Mouse (Mus musculus): Measurements from ENCODE around the gene Fgfr2.

Fgfr2 gene

DNA sequence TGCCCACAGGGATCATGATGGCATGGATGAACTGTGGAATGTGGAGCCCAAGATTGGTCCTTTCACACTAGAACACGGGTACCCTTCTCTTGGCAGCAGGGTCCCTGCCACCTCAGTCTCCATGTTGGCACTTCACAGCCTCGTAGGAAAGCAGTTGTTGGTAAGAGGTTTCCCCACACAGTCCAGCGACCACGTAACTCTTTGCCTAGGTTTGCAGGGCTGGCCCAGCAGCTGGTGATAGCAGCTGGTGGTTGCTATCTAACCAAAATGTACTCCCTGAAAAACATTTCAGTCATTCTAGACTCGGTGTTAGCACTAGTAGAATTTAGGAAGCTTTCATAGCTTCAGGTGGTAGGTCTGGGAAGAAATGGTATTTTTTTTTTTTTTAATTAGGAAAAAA lies 2464.0 kb downstream of the Fgfr2 start:
- no peak for DNase-seq

DNA sequence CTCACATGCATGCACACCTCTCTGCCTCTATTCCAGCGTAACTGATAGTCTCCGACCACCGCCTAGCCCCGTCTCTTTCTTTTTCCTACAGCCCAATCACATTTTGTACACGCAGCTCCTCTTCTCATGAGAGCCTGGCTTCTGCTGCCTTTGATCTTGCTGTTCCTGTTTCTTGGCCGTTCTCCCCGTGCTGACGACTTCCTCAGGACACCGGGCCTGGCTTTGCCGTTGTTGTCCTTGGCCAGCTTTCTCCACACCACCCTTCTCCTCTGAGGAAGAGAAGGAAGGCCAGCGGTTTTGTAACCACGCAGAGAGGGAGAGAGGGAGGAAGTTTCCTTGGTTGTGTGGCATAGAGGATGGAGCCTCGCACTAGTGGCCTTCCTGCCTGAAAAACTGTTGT lies 2465.4 kb downstream of the Fgfr2 start:
- no peak for DNase-seq

DNA sequence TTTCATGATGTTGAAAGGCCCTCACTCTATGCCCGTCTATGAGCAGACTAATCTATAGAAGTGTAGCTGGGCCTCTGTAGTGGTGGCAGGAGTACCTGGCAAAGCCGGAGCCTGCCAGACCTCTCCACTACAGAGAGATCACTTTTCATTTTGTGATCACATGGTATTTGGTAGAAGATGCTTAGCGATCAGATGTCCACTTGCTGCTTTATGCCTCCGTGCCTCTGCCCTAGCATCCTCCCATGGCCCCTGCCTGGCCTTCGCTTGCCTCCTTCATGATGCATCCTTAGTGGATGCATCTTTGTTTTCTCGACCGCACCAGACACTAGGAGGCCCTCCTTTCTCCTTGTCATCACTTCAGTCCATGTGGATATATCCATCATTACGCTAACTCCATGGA lies 2466.2 kb downstream of the Fgfr2 start:
- DNase-seq, result no peak

DNA sequence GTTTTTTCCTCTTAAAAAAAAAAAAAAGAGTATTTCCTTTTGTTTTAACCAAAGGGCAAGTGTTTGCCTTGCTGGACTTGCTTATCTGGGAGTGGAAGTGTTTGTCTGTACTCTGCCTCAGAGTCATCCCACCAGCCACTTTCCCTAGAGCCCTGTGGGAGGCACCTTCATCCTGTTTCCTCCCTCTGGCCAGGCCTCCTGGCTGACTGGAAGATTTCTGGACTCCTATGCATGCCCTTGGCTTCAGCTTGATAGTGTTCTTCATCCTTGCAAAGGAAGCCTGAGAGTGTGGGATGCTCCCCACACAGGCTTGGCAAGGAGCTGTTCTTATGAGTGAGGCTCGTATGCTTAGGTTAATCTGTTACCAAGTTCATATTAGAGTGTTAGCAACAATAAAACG lies 2468.6 kb downstream of the Fgfr2 start:
- DNase-seq, result no peak

DNA sequence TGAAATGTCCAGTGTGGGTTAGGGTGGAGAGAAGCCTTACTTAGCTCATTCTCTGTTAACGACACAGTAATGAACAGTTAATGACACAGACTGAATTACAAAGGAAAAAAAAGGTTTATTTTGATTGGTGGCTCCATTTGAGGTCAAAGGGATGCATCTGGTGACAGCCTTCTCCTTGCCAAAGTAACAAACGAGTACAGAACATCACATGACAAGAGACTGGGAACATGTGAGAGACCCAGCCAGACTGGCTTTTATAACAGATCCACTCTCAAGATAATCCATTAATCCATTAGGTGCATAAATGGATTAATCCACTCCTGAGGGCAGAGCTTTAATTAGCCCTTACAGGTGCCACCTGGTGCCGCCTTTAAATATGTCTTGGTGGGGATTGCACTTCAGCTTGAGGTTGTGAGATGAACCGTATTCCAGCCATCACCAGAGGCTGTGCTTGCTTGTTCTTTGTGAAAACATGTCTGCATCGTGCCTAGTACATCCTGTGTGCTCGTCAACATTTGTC lies 2470.1 kb downstream of the Fgfr2 start:
- DNase-seq, result no peak

DNA sequence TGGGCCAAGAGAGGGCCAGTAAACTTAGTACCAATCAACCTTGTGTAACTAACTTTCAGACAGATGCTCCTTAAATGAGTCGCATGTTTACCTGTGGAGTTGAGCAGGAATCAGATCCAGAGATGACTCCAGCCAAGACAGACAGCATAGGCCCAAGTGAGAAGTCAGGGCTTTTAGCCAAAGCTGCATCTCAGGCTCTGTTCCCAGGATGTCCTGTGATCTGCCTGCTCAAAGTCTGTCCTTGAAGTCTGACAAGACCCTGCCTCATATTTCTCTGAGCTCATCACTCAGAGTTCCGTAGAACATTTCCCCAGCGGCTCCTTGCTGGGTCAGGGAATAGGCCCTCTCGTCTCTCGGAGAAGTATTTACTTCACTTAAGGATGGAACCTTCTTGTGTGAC lies 2472.5 kb downstream of the Fgfr2 start:
- DNase-seq, result no peak

DNA sequence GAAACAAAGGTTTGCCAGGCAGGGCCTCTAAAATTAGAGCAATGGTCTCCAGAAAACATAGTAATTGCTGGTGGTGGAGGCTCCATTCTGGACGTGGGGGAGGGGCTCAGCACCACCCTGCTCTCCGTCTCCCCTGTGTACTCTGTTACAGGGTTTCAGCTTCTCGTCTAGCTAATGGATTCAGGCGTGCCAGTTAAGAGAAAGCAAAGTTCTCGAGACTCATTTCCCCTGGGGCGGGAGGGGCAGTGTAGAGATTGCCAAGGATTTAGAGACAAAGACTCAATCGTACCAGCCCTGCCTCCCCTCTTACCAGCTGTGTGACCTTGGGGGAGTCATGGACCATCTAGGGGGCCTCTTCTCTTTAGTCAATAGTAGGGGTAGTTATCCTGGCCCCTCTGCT lies 2473.9 kb downstream of the Fgfr2 start:
- DNase-seq, result no peak

DNA sequence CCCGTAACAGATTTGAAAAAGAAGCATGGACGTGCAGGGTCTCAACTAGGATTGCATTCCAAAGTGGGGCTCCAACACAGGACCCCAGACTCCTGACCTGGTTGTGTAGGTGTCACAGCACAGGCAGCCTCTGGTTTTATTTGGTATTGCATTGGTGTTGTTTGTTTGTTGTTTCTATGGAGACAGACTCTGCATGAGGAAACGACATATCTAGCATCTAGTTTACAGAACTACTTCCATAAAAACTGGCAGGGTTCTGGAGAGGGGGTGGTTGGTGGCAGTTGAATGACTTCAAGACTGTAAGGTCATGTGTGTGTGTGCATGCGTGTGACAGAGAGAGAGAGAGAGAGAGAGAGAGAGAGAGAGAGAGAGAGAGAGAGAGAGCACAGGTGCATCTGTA lies 2475.1 kb downstream of the Fgfr2 start:
- no peak for DNase-seq

DNA sequence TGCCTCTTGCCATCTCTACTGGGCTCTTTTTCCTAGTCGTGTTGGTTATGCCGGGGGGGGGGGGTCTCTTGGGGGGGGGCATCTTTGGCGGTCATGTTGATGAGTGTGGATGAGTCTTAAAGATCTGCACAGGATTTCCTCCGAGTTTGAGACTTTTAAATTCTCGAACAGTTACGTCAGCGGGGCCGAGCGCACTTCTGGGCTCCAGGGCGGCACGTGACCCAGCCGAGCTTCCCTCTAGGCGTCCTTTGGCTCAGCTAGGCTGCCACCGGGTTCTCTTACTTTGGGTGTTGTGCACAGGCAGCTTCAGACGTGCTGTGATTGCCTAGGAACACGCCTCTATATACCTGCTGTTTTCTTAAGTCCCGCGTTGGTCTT lies 2476.4 kb downstream of the Fgfr2 start:
- peak; percentile 23 for DNase-seq

DNA sequence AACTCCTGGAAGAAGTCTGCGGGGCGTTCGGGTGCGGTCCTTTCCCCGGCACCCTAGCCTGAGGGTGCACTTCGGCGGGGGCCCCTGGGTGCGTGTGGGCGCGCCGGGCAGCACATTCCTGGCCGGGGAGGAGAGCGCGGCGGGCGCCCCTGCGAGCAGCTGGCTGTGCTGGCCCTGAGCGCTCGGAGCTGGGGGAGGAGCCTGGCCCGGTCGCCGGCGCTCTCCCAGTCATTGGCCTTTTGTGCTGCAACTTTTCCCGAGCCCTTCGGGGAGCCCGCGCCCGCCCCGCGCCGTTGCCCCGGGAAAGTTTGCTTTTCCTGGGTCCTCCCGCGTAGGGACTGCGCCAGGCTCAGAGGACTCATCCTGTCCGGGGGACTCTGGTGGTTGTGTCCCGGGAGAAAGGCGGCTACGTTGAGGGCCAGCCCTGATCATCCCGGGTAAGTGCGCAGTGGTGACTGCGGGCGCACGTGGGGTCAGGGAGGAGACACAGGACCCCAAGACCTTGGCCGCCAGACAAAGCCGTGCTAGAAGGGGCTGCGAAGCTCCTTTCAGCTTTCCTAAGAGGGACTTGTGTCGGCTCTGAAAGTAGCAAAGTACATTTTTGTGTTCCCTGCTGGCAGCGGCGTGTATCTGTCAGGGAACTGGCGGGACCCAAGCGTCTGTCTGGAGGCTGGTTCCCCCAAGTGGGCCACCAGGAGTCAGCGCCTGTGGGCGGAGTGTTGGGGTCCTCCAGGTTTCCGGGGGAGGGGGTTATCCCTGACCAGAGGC lies 2477.0 kb downstream of the Fgfr2 start:
- DNase-seq, result no peak

DNA sequence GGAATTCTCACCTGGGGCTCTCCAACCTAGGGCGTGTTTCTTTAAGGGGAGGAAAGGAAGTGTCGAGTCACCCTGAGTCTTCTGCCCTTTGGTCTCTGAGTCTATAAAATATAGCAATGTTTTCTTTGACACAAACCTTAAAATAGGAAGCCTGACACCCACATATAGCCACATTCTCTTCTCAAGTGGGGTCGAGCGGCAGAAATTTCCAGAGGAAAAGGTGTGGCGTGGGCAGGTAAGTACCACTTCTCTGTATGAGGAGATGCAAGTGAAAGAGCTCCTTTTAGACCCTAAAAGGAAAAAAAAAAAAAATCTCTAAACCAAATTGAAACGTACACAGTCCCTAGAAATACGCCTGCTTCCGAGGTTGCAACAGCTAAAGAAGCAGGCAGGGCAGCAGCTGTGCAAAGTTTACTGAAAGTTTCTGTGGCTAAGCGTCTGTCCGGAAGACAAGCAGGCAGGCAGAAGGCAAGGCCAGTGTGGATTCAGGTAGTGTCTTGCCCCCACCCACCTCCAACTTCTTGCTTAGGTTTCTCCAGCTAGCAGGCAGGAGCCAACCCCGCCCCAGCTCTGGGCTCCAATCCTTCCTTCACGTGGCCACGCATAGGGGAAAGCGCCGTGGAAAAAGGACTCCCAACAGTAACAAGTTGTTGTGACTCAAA lies 2477.7 kb downstream of the Fgfr2 start:
- no peak for DNase-seq

DNA sequence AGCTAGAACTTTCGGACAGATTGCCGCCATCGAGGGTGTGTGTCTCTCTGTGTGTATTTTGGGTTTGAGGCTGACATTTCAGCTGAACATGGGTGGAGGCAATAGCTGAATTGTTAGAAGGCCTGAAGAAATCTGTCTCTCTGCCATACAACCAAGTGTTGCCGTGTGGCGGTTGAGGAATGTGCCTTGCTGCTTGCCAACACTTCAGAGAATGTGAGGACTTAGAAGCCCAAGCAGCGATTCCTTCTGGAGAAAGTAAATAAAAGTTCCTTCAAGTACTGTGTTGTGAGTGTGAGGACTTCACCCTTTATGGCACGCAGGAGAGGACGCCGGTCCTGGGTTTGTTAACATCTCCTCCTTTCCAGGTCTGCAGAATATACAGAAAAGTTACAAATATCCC lies 2482.5 kb downstream of the Fgfr2 start:
- DNase-seq, result peak; percentile 37

DNA sequence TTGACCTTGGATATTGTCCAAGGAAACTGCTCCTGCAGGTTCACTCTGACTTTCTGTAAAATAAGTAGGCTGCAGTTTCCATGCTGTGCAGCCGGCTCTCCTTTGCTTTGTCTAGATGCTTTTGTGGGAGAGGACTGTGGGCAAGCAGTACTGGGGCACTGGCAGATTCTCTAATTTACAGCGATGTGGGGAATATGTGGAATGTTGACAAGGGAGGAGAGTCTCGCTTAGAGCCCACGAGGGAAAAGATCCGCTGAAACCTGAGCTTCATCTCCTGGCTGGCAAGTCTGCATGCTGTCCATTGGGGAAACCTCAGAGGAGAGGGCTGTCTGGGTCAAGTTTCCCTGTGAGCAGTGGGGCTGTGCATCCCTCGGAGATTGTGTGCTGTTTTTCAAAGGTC lies 2485.3 kb downstream of the Fgfr2 start:
- DNase-seq, result no peak

DNA sequence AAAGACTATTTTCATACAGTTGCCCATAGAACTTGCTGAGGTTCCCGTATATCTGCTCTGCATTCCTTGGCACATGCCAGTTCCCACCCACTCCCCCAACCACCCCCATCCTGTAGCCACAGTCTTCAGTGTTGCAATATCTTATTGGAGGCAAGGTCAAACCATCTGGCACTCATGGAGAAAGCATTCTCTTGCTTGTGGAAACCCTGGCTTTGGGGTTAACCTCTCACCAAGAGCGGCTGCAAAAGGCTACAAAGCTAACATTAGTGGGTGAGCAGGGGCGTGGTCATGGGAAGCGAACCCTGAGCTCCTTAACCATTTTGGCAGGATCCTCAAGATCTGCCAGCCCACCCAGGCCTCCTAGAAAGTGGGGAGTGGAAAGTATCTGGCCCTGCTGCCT lies 2486.2 kb downstream of the Fgfr2 start:
- no peak for DNase-seq

DNA sequence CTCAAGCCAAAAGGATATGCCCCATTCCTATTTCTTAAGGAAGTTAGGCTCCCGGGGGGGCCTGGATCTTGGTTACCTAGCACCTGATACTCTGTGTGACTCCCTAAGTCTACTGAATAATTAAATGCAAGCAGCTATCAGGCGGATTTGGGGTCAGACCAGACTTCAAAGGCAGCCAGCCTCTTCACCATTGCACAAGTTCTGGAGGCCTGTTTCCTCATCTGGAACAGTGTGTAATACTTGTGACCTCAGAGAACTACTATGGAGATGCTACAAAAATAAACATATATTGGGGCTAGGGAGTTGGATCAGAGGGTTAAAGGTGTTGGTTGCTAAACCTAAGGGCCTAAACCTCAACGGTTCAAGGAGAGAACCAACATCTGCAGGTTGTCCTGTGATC lies 2486.9 kb downstream of the Fgfr2 start:
- no peak for DNase-seq

DNA sequence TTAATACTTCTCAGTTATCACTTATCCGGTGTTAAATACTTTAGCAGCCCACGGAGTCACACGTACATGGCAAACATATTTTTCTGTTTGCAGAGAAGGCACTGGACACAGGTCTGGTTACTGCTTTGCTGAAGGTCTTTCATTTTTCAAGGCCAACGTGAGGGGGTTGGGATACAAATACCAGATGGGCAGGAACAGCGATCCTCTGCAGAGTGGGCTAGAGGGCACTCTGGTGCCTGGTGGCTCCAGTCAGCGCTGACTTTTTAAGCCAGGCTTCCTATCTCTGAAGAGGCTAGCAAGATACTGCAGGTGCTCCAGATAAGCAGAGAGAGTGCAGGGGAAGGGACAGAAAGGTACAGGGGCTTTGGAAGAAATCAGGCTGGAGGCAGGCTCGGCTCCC lies 2487.9 kb downstream of the Fgfr2 start:
- no peak for DNase-seq

DNA sequence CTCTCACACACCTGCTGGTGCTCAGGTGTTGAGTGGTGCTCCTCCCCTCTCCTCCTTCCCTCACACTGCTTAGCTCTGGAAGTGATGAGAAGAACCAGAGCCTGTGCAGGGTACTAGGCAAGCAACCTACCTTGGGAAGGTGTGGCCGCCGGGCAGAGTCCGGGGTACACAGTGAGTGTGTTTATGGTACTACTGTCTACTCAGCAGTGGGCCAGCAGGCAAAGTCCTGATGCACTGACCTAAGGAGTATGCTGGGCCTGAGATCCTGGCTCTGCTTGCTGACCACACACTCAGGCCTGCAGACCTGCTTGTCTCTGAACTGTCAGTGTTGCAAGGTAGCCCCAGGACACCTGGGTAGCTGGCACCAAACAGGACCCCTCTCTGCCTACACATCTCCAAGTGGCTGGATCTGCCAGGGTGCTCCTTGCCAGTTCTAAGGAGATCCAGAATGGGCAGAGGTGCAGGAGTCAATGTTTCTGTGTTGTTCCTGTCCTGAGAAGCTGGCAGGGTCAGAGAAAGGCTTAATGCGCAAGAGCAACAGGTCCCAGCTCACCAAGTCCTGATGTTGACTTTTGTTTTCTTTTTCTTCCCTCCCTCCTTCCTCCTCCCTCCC lies 2488.8 kb downstream of the Fgfr2 start:
- DNase-seq, result no peak

DNA sequence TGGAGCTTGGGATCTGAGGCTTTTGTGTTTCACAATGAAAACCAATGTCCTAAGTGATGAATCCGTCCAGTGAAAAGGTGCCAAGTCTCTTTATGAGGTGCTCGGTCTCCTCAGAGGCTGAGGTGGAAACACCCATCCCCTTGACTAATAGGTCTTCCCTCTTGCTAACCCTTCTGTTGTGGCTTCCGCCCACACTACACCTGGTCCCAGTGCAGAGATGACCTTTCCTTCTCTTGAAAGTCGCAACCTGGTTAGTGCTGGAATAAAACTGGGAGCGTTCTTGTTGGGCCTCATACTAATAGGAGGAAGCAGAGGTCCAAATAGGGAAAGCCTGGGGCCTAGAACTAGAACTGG lies 2490.8 kb downstream of the Fgfr2 start:
- DNase-seq, result no peak

DNA sequence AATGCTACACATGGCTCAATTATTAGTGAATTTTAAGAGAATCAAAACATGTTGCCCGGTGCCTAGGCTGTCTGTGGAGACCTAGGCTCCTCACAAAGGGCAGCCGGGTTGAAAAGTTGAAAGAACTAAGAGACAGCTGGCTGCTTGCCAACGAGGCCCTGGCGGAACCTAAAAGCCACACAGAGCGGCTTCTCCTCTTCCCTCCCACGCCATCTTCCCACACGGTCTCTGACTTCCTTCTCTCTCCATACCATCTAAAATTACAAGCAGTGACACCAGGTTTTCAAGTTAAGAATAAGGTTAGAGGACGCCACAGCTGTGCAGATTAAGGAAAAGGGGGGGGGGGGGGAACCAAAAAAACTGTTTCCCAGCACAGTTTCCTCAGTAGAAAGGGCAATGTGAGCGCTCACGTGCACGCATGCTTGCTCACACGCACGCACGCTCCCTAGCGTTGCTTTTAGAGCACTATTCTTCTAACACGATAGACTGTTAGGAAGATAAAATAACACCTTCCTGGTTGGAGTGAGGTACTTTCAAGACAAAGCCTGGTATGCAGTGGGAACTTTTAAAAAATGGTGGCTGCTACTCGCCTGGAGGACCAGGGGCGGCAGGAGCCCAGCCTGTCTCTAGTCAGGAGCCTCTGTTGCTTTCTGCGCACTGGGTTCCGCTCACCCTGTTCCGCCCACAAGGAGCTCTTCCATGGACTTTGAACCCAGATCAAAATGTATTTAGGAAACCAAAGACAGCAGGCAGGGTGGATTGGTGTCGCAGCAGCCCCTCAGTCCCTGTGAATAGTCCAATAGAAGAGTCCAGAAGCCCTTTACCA lies 2491.4 kb downstream of the Fgfr2 start:
- DNase-seq, result peak; percentile 31

DNA sequence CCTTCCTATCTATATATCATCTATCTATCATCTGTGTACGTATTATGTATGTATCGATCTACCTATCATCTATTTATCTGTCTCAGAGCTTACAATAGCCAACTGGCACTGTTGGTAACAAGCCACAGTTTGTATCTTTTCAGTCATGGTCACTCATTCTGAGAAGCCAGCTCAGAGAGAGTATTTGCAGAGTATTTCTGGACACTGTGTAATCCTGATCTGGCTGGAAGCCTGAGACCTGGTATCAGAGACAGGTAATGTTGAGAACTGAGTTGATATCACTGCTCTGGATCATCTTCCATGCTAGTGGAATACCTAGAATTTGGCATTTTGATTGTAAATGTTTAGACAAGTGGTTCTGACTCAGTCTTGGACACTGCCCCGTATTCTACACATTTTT lies 2492.2 kb downstream of the Fgfr2 start:
- DNase-seq, result no peak

DNA sequence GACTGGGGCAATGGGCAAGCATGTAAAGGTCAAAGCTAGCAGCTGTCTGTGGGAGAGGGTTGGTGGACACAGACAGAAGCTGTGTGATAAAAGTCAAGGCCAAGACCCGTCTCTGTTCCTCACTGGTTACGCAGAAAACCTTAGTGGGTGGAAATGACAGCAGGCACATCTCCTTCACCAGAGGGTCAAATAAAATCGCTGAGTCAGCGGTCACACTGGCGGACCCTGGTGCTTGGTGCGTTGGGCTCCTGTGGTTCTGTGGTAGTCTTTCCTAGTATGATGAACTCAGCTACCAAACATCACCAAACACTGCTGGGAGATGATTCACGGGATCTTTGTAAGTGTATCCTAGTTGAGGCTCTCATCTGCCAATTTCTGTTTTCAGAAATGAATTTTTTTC lies 2493.2 kb downstream of the Fgfr2 start:
- DNase-seq, result no peak

DNA sequence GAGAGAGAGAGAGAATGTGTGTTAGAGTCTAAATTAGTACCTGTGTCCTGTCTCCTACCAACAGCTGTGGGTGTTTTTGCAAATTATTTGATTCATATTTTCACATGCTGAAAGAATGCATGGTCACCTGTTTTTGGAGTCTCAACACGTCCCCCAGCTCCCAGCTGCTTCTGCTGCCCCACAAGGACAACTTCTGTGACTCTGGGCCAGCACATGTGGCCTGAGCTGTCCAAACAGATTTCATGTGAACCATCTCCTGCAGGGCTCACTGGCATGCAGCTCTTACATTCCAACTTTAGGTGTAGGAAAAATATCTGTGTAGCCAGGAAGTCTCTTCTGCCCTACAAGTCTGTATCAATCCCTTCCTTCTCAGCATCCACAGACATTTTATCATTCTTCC lies 2494.5 kb downstream of the Fgfr2 start:
- DNase-seq, result no peak

DNA sequence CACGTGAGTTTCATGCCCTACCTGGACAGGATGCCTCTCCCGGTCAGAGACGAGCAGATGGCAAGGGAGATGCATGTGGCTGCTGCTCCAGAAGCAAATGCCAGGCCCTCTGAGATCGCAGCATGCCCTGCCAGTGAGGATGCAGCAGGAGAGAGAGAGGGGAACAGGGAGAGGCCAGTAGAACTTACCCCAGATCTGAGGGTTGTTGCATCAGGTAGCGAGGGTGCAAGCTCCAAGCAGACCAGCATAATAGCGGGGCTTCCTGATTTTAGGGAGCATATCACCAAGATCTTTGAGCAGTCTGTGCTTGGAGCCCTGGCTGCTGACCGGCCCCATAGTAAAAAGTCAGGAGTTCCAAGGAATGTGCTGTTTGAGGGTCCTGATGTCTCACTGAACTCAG lies 2497.8 kb downstream of the Fgfr2 start:
- DNase-seq, result no peak

DNA sequence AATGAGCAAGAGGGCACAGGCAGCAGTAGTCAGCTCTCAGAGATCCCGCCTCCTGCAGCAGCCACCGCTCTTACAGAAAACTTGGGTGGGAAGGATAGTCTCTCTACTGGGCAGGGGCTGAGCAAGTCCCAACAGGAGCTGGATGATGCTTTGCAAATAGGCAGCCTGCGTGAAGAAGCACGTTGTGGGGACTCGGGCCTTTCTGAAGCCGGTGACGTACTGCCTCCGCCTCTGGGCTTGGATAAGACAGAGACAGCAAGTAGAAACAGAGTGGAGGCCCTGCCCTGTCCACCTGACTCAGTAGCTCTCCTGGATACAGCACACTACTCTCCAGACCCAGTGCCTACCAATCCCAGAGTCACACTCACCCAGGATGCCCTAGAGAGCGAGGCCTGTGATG lies 2498.9 kb downstream of the Fgfr2 start:
- DNase-seq, result no peak

Data from layer of hippocampus, adult 9-11 months (tissue).